Mouse (Mus musculus): Measurements from ENCODE around the gene Pithd1.

Pithd1 gene

GRCm38 (mm10) chr4:135926861-135927260, 60.2 kb downstream of the Pithd1 start:
- no peak for DNase-seq

- no peak for DNase-seq
Observed at GRCm38 (mm10) chr4:135926195-135926808, 60.8 kb downstream of the Pithd1 start.
